Mouse (Mus musculus) small intestine, adult 2 months (tissue): Measurements from ENCODE around the gene Npas3. TPM values are rescaled to one million over a fixed set of nuclear protein-coding genes. Genes with fewer than 3 reads are reported as not detected.

Experiments
- H3K27ac ChIP-seq: fragments of 200-500 bp; 2 replicates; pipeline ENCODE4 v1.5.1; 2012; ENCODE audit warnings: low read depth, low read length, control low read depth, inconsistent platforms; ENCODE audit not compliant: insufficient read depth
- H3K27me3 ChIP-seq: fragments of 200-500 bp; 2 replicates; pipeline ENCODE4 v1.6.1; 2012; ENCODE audit warnings: mild to moderate bottlenecking, moderate library complexity, low read length, inconsistent platforms; ENCODE audit not compliant: control insufficient read depth, insufficient read depth
- H3K36me3 ChIP-seq: fragments of 200-500 bp; 2 replicates; pipeline ENCODE4 v1.6.1; 2012; ENCODE audit warnings: mild to moderate bottlenecking, low read length, control low read depth, inconsistent platforms; ENCODE audit not compliant: control insufficient read depth, insufficient read depth
- H3K4me1 ChIP-seq: fragments of 200-500 bp; 2 replicates; pipeline ENCODE4 v1.6.1; 2012; ENCODE audit warnings: low read length, inconsistent platforms, mixed read lengths; ENCODE audit not compliant: control insufficient read depth, insufficient read depth, insufficient read length
- H3K4me3 ChIP-seq: fragments of 200-500 bp; 2 replicates; pipeline ENCODE4 v1.5.1; 2012; ENCODE audit warnings: low read depth, mild to moderate bottlenecking, control low read depth, inconsistent platforms, low read length, moderate library complexity
- CTCF ChIP-seq: fragments of 200-500 bp; IDR thresholded peaks from 2 replicates; pipeline ENCODE4 v1.5.1; 2012; ENCODE audit warnings: low read depth, mild to moderate bottlenecking, control low read depth, inconsistent platforms, low read length, moderate library complexity, mixed read lengths; ENCODE audit not compliant: insufficient replicate concordance, insufficient read length; ENCODE audit errors: extremely low read depth
- POLR2A ChIP-seq: fragments of 200-500 bp; IDR thresholded peaks from 2 replicates; pipeline ENCODE4 v1.6.1; 2012; ENCODE audit warnings: low read depth, mild to moderate bottlenecking, control low read depth, inconsistent platforms, low read length, moderate library complexity
- WGBS: fragments of 180-500 bp; shearing (Covaris S2); methylation state at CpG from one replicate; pipeline ENCODE4 v1.1.7; 2018; 5-methylcytosine and 5-hydroxymethylcytosine counted together
- polyA plus RNA-seq: library from polyadenylated mRNA; depleted of rRNA; stranded (reverse); fragments of >200 nt; gene quantifications from 2 replicates; pipeline ENCODE4 v1.2.3, GENCODE M21; 2012

The Npas3 gene
- polyA plus RNA-seq, 1 experiment = 0.13 TPM

DNA sequence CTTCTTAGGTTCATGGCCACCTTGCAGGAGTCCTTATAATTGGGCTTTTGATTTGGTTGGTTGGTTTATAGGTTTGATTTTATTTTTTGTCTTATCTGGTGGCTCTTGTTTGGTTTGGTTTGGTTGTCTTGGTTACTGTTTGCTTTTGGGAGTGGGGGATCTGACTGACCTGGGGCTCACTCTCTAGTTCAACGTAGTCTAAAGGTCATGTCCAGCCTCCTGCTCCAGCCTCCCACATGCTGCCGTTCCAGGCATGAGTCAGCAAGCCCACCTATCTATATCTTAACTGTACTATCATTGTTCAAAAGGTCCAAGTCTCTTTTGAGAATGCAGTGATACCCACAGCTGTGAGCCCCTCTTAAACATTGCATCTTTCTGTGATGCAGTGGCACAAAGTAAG lies 600.8 kb downstream of the Npas3 start:
- 41% methylated on average over 2 of the region's 2 CpGs for WGBS
- Histone ChIP-seq H3K4me3 (no peak overlapping the region), H3K27me3 (no peaks in the 10 kb centered on the region), H3K36me3 (no peaks in the 10 kb centered on the region), H3K4me1 (no peaks in the 10 kb centered on the region), H3K27ac (no peak overlapping the region)
- TF ChIP-seq CTCF = no peak
- TF ChIP-seq POLR2A = no peak

DNA sequence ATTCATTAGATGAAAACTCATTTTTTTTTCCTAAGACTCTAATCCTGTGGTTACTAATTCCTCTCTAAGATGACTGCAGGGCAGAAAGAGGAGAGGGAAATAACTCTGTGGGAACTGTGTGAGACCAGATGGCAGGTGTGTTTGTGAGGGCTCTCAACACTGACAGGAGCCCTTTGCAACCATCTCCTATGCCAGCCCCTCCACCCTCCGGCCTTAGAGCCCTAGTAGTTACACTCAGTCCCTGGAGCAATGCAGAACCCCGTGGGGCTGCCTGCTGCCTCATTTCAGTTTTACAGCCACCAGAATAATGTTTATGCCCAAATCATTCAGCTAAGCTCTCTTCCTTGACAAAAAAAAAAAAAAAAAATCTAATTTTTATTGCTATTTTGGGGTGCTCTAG lies 604.0 kb downstream of the Npas3 start:
- Histone ChIP-seq H3K27me3 (no peaks in the 10 kb centered on the region), H3K4me3 (no peak overlapping the region), H3K4me1 (no peaks in the 10 kb centered on the region), H3K36me3 (no peaks in the 10 kb centered on the region), H3K27ac (no peak overlapping the region)
- TF ChIP-seq POLR2A (no peak), CTCF (no peak)
- WGBS = 64% methylated on average over 2 of the region's 2 CpGs

DNA sequence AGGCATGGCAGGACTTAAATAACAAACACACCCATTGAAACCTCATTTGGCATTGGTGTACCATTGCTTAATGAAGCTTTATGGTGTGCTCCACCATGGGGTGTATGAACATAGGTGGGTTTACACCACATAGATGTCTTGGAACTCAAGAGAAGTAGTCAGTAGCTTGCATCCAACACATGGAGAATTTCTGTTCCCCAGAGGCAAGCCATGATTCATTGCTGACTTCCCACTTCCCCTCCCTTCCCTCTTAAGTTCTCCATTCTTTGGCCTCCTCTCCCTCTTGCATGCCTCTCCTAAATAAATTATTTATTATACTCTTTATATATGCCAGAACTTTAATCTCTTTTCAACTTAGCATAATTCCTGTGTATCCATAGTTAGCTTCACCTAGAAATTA lies 611.7 kb downstream of the Npas3 start:
- Histone ChIP-seq H3K36me3 (no peaks in the 10 kb centered on the region), H3K27me3 (no peaks in the 10 kb centered on the region), H3K27ac (no peak overlapping the region), H3K4me1 (no peaks in the 10 kb centered on the region), H3K4me3 (no peak overlapping the region)
- TF ChIP-seq CTCF (no peak), POLR2A (no peak)

DNA sequence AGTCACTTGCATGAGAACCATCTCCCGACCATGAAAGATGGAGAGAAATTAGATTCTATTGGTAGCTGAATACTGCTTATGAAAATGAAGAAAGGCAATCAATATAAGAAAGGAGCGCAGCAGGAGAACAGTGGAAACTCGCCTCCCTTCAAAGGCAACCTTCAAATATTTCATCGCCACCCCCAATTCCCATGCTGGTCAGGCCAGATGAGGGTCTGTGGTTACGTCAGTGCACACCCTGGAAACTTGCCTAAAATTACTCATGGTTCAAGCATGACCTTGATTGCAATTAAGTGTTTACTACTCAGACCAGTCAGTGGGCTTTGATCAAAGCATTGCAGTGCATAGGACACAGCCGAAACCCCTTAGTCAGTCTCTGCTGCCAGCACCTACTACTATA lies 613.8 kb downstream of the Npas3 start:
- H3K27me3 ChIP-seq = no peaks in the 10 kb centered on the region
- no peaks in the 10 kb centered on the region for H3K36me3 ChIP-seq
- TF ChIP-seq POLR2A (no peak), CTCF (no peak)
- no peak overlapping the region for H3K4me3 ChIP-seq
- H3K4me1 ChIP-seq = no peaks in the 10 kb centered on the region
- 84% methylated on average over 6 of the region's 6 CpGs for WGBS
- no peak overlapping the region for H3K27ac ChIP-seq

DNA sequence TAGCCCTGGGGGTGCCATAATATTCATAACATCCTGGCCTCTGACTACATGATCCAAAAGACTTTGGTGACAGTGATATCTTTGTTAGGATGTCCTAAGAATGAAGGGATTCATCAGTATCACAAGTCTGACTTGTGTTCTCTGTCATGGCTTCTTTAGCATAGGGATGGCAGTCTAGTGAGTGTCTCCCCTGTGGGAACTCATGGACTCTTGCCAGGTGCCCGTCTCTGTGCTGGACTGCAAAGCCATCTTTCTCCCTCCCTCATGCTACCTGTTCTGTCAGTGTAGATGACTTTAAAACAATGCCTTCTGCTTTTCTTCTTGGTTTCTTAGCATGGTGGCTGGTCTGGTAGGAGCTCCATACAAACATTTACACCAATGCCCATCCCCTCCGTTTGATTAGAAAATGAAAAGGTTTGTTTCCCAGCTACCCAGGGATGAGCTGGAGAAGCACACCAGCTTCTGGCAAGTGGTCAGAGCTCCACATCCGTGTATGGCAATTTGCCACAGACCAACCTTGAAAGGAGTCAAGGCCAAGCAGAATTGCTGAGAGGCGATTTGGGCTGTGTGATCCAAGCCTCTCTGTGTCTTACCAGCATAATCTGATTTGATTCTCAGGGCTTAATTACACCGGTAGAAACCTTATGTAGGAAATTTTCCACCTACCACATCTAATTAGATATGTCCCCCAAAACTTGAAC lies 616.1 kb downstream of the Npas3 start:
- Histone ChIP-seq H3K27ac (no peak overlapping the region), H3K4me1 (no peaks in the 10 kb centered on the region), H3K36me3 (no peaks in the 10 kb centered on the region), H3K4me3 (no peak overlapping the region), H3K27me3 (no peaks in the 10 kb centered on the region)
- 69% methylated on average over 5 of the region's 5 CpGs for WGBS
- TF ChIP-seq POLR2A = no peak
- no peak for TF ChIP-seq CTCF

DNA sequence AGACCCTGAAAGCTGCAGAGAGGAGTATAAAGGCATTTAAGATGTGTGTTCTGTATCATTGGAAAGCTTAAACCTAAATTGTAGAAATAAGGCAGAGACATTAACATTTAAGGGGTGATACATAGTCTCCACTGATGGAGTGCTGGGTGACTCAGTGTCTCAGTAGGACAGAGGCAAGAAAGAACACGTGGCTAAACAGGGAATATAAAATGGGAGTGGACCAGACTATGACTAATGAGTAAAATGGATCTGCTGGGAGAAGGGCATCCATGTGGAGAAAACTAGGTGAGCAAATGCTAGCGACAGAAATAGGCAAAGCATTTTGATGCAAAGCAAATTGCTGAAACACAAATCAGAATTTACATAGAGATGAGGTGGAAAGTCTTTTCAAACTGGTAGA lies 617.2 kb downstream of the Npas3 start:
- no peaks in the 10 kb centered on the region for H3K36me3 ChIP-seq
- H3K27me3 ChIP-seq = no peaks in the 10 kb centered on the region
- no peak overlapping the region for H3K4me3 ChIP-seq
- TF ChIP-seq CTCF (no peak), POLR2A (no peak)
- H3K4me1 ChIP-seq = no peaks in the 10 kb centered on the region
- H3K27ac ChIP-seq = no peak overlapping the region
- WGBS = 55% methylated on average over 2 of the region's 2 CpGs

DNA sequence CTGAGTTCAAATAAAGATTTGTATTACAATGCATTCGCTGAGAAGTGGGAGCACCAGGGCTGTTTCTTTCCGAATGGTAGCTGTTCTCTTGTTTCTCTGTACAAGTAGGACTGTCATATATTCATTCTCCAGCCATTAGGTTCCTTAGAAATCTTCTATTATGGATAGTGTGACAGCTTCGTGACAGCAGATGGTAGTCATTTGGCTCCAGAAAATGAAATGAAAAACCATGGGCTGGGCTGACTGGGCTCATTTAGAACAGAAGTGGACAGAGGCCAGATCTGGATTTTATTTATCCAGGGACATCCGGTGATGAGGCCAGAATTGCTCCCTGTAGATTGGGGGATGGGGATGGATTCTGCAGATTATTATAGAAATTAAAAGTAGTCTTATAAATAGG lies 621.5 kb downstream of the Npas3 start:
- no peaks in the 10 kb centered on the region for H3K27me3 ChIP-seq
- TF ChIP-seq POLR2A (no peak), CTCF (no peak)
- no peak overlapping the region for H3K4me3 ChIP-seq
- no peaks in the 10 kb centered on the region for H3K4me1 ChIP-seq
- H3K36me3 ChIP-seq = no peaks in the 10 kb centered on the region
- WGBS = 85% methylated on average over 4 of the region's 4 CpGs
- H3K27ac ChIP-seq = no peak overlapping the region
